Mouse (Mus musculus) frontal cortex, postnatal 36 days (tissue): ENCODE measurements around the gene Mlip.
A peak's percentile ranks its signal among the peaks of the same experiment; 100 is the strongest.
"Not testable (repeated sequence)": the region's sequence is repeated elsewhere in the genome, so short reads cannot be mapped to it uniquely, and the experiment has no call there.

Source experiments
- DNase-seq, 2 experiments: peaks; one replicate each; pipeline ENCODE4 v3.0.0; 2022; ENCODE audit warnings: low spot score in 2 of 2

Mlip gene

DNA sequence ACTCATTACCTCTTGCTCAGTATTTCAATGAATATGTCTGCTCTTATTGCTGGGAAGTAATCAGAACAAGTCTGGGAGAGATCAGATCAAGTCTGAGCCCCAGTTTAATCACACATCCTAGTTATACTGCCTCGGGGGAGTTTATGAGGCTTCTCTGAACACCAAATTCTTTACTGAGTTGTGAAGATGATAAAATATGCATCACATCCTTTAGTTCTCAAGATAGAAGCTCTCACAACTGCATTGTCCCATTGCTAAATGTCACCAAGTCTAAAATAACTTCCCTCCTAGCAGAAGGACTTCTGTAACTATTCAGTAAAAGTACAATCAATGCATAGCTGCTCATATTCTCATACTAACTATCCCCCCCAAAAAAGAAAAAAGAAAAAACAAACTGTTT, 154.5 kb downstream of the Mlip start:
- no peak for DNase-seq

DNA sequence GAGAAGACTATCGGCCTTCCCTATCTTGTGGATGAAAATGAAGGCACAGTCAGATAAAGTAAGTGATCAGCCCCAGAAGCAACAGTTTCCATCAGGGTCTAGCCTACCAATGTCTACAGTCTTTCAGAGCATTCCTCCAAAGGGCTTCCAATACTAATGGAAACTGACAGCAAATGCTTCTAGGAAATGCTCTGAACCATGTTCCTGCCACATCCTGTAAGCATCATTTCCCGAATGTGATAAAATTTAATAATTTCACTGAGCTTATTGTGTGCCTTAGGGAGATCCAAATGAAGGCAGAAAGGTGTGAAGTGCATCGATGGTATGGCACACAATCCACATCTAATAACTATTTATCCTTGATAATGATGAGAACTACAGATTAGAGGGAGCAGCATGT, 173.3 kb downstream of the Mlip start:
- DNase-seq, result no peak

DNA sequence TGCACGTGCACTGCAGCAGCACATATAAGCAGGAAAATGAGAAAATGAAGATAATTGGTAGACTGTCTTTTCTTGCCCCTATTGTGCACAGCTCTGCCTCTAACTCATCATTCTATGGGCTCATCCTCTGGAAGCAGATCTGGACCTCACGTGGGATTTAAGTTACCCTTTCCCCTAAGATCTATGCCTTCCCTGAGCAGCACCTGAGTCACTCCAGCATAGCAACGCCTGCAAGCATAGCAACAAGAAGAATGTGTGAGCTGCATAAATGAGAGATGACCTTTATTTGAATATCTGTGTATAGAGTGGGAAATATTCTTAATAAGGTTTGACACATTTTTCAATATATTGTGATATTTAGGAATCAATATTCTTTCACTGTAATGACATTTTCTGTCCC, 176.9 kb downstream of the Mlip start:
- no peak for DNase-seq

DNA sequence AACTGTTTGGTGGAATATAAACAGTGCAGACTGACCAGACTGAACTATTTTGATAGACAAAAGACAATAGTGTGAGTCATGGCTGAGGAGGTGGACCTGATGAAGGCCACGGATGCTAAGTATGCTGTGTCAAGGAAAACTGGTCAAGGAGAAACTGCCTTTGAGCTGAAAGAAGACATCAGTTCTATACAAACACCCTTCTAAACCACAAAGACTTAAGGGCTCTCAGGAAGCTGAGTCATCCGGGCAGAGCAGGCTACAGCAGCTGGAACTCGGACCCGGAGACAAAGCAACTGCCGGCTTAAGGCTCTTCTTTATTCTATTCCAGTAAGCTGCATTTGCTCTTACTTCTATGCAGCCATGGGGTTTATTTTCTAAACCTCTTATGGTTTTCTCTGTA, 180.7 kb downstream of the Mlip start:
- no peak for DNase-seq

DNA sequence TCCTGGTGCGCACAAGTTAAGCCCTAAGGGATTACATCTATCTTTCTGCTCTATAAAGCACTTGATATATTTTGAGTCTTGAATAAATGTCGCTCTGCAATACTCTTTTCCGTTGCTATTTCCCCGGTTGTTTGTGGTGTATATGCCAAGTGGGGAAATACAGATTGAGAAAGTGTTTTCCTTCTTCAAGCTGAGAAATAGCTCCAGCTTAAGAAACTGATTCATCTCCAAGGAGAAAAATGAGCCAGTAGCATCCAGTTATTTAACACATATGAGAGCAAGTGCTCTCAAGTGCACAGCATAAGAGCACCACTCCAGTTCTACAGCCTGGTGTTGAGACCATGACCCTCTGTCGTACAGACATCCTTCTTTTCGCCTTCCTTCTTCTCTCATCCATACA, 186.9 kb downstream of the Mlip start:
- DNase-seq, result no peak

DNA sequence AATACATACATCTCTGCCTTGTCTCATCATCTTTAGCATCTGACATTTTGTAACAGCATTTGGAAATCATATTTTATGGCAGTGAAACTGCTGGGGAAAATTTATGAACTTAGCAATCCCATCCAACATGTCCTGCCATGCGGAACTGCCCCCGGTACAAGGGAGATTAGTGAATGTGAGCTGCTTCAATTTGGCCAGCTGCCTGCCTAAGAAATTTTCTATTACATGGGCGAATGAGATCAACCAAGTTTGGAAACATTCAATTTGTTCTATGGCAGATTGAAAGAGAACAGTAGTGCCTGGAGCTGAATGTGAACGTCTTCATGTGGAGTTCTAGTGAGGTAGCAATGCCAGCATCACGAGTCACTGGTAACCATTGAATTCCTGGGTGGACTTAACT, 191.0 kb downstream of the Mlip start:
- DNase-seq, result no peak

DNA sequence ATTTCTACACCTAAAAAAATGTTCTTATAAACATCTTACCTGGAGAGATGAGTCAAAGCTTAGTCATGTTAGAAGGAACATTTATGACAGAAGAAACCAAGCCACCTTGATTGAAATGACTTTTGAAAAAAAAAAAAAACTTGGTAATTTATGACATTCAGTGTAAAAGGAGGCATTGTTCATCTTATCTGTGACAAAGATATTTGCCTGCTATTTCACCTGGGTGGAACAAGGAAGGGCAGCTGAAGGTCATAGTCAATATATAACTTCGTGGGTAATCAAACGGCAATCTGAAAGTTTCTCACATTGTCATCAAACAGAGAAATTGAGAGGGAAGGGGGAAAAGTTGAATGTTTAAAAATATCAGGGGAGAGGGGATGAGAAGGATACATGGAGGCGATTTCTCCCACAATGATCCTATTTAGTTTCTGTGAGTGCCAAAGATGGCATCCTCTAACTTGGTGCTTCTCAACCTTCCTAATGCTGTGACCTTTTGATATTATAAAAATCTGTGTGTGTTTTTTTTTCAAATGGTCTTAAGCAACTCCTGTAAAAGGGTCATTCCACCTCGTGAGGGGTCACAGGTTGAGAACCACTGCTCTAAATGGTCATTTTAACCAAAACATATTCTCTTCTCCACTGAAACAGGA, 192.4 kb downstream of the Mlip start:
- DNase-seq, result no peak

DNA sequence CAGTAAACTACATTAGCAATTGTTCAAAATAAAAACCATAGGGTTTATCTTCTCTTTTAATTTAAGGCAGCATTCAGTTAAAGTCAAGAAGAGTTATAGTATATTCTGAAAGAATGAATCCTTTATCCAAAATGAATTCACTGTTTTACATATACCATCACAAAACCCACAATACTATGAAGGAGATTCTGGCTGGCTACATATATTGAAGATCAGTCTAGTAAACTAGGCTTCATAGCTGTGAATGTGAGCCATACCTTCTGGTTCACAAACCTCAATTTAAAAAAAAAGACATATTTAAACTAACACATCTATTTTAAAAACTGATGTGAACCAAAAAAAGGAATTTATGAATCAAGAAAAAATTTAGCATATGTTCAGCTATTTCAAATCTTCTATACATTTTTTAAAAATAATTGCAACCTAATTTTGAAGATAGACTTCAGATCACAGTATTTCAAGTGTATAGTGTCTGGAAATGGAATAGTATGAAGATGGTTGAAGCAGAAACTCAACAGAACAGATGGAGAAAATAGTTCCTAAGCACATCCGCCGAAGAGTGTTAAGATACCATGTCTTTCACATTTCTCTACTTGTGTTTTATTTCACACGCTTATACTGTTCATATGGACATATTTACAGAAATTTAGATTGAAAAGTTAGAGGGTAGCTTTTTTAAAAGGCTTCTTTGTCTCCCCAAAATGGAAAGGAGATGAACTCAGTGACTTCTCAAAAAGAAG, 204.1 kb downstream of the Mlip start:
- peak in 1 of 2 experiments; percentile 41 for DNase-seq

DNA sequence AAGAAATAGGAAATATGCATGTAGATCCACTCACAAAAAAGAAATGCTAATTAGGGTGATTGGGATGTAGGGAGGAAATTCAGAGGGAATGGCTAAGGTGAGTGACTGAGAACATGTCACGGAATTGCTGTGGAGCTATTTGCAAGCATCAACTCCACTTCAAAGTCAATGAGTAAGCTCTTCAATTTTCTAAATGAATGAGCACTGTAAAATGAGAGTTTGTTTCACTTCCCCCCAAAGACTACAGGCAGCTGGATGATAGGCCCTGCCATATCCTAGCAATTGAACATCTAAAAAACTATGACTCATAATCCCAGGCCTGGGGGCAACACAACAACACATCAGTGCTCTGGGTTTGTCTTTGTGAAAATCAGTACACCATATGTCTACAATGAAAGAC, 233.0 kb downstream of the Mlip start:
- no peak for DNase-seq

DNA sequence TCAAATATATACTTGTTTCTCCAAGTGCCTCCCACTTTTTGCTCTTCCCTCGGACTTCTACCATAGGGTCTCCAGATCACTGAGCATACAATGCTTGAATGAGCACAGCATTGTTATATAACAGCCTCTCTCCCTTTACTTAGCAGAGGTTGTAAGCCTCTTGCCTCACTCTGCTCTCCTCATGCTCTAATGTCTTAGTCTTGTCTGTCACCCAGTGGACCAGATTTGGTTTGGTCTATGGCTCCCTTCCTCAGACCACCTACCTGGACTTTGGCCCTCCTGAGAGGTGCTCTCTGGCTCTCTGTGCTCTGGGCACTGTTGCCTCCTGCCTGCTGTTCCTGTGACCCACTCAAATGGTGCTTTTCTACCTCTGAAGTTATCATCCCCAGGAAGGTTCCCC, 255.9 kb downstream of the Mlip start:
- DNase-seq, result no peak

DNA sequence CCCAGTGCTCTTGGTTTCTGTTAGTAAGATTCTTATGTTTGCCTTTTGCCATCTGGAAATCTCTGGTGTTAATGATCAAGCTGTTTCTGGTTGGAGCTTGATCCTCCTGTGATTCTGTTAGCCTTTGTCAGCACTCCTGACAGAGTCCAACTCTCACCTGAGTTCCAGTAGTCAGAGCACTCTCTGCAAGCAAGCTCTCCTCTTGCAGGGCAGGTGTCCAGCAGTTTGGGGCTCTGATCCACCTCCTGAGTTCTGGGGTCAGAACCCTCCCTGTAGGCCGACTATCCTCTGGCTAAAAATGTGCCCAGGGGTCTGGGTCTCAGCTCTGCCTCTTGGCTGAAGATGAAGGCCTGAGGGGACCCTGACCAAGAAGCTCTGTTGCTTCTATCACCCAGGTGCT, 269.5 kb downstream of the Mlip start:
- DNase-seq, result not testable (repeated sequence)

DNA sequence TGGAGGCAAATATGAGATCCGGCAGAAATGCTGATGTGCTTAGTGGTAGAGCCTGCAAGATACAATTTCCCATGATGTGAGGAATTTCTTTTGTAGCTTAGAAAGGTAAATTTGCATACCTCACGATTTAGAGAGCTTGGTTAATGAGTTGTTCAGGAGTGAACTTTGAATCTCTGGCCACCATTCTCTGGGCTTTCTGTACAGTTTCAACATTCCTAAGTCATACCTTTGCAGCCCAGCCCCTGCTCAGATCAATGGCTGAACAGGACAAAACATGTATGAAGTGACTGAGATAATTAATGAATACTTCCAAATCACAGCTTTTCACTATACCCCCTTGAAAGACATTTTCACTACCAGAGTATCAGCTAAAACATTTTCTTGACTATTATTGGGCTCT, 281.1 kb downstream of the Mlip start:
- DNase-seq, result no peak

DNA sequence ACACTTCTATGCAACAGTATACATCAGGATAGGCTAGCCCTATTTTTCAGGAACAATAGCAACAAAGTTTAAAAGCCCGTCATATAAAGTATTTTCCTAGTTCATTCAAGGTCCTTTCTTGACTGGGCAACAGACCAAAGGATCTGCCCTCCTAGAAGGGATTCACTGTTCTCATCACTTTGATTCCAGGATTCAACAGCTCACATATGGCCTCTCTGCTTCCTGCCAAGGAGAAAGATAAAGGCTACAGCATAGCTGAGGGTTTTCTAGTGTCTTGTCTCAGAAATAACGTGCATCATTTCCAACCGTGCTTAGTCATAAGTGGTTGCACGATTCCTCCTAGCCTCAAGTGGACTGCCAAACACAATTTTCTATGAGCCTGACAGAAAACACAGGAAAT, 296.2 kb downstream of the Mlip start:
- no peak for DNase-seq

DNA sequence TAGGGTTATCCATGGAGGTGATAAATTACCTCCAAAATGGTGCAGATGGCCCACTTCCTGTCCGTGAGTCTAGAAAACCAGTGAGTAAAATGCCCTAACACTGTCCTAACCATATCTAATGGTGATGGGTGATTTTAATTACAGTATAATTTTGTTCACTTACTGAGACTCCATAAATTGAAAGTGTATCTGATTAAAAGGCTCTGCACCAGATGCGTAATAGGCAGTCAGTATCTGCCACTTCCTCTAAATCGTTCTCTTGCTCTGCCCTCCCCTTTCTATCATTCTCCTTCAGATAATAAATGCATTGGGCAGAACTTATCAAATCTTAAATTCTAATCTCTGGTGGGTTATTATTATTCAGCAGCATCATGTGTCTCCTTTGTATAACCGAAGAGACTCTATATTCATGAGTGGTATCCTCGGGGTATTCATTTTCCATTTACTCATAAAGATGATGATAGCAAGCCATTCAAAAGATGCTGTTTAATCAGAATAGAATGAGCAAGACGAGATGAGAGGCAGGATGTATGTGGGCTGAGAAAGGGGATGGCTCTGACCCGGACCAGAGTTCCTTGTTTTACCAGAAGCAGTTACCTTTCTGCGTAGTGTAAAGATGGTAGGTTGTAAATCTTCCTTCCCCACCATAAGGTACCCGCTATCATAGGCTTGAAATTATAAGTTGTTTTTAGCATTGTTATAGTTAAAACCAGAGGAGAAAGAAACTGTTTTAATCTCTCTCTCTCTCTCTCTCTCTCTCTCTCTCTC, 298.2 kb downstream of the Mlip start:
- no peak for DNase-seq
